Mouse (Mus musculus) lung, postnatal 36 days (tissue): Measurements from ENCODE around the gene Rbm3.
"Not testable (repeated sequence)": the region's sequence is repeated elsewhere in the genome, so short reads cannot be mapped to it uniquely, and the experiment has no call there.

Source experiments
- DNase-seq: peaks from one replicate; pipeline ENCODE4 v3.0.0; 2022; ENCODE audit warnings: mixed read lengths

The Rbm3 gene

GRCm38 (mm10) chrX:8125235-8125634 lies 20.4 kb downstream of the Rbm3 start:
- DNase-seq = peak; percentile 24

- no peak for DNase-seq
Measured at GRCm38 (mm10) chrX:8123821-8124470, 21.7 kb downstream of the Rbm3 start.

- no peak for DNase-seq
Measured at GRCm38 (mm10) chrX:8117264-8117663, 28.4 kb downstream of the Rbm3 start.

GRCm38 (mm10) chrX:8115275-8115674 lies 30.4 kb downstream of the Rbm3 start:
- no peak for DNase-seq

- no peak for DNase-seq
Measured at GRCm38 (mm10) chrX:8105019-8105418, 40.7 kb downstream of the Rbm3 start.

GRCm38 (mm10) chrX:8102213-8102668 lies 43.4 kb downstream of the Rbm3 start:
- no peak for DNase-seq

GRCm38 (mm10) chrX:8101017-8101416 lies 44.7 kb downstream of the Rbm3 start:
- DNase-seq = no peak

- no peak for DNase-seq
Measured at GRCm38 (mm10) chrX:8099435-8099834, 46.2 kb downstream of the Rbm3 start.

GRCm38 (mm10) chrX:8096787-8097242 lies 48.9 kb downstream of the Rbm3 start:
- peak; percentile 98 for DNase-seq

- DNase-seq = peak; percentile 77
Measured at GRCm38 (mm10) chrX:8096068-8096786, 49.5 kb downstream of the Rbm3 start.

- no peak for DNase-seq
Measured at GRCm38 (mm10) chrX:8095546-8095945, 50.1 kb downstream of the Rbm3 start.

GRCm38 (mm10) chrX:8090954-8091347 lies 54.7 kb downstream of the Rbm3 start:
- DNase-seq = not testable (repeated sequence)

- DNase-seq = peak; percentile 42
Measured at GRCm38 (mm10) chrX:8090346-8090953, 55.2 kb downstream of the Rbm3 start, which contains the start of gene Was. Gene Was (minus strand): TSS chrX:8090498.

- no peak for DNase-seq
Measured at GRCm38 (mm10) chrX:8089746-8090145, 55.9 kb downstream of the Rbm3 start.
